Mouse (Mus musculus) neutrophil, adult 5-6 weeks (primary cell): ENCODE data around the gene Cxcl17. TPM values are rescaled to one million over a fixed set of nuclear protein-coding genes. Genes with fewer than 3 reads are reported as not detected.

Experiments
- ATAC-seq: fragments of 151-379, 151-347 bp; 2 replicates; pipeline ENCODE4 v1.8.0; 2017; ENCODE audit warnings: mild to moderate bottlenecking, moderate TSS enrichment; ENCODE audit not compliant: insufficient number of reproducible peaks, poor library complexity, low FRiP score, severe bottlenecking; ENCODE audit errors: extremely low read depth
- total RNA-seq: library from RNA; stranded (forward); fragments of 200-1000 nt; gene quantifications from 2 replicates; pipeline ENCODE4 v1.2.3, GENCODE M21; 2017

The Cxcl17 gene
- total RNA-seq, 1 experiment from 2014 or later: not detected

- peak; percentile 52 for ATAC-seq
Observed at GRCm38 (mm10) chr7:25379551-25380351, 32.9 kb downstream of the Cxcl17 start.

GRCm38 (mm10) chr7:25378181-25379100 lies 34.2 kb downstream of the Cxcl17 start:
- no peak for ATAC-seq

GRCm38 (mm10) chr7:25377100-25377700 lies 35.5 kb downstream of the Cxcl17 start:
- no peak for ATAC-seq

GRCm38 (mm10) chr7:25376556-25376955 lies 36.1 kb downstream of the Cxcl17 start:
- no peak for ATAC-seq

GRCm38 (mm10) chr7:25372441-25372840 lies 40.2 kb downstream of the Cxcl17 start:
- ATAC-seq: no peak

GRCm38 (mm10) chr7:25369058-25369749 lies 43.5 kb downstream of the Cxcl17 start, which contains the start of gene Cnfn:
Cnfn (minus strand) TSS chr7:25369724.
- no peak for ATAC-seq

- no peak for ATAC-seq
Observed at GRCm38 (mm10) chr7:25368333-25368732, 44.4 kb downstream of the Cxcl17 start.

GRCm38 (mm10) chr7:25367632-25368293 lies 44.9 kb downstream of the Cxcl17 start:
- no peak for ATAC-seq

GRCm38 (mm10) chr7:25365937-25366625 lies 46.6 kb downstream of the Cxcl17 start:
- ATAC-seq: no peak

- ATAC-seq: no peak
Observed at GRCm38 (mm10) chr7:25363632-25364031, 49.1 kb downstream of the Cxcl17 start.

GRCm38 (mm10) chr7:25363151-25363550 lies 49.5 kb downstream of the Cxcl17 start:
- no peak for ATAC-seq

GRCm38 (mm10) chr7:25358721-25359206 lies 53.9 kb downstream of the Cxcl17 start:
- ATAC-seq: no peak

Other genes starting within 250 kb of the Cxcl17 start
- gene Pou2f2, start 233.2 kb downstream of the Cxcl17 start, total RNA-seq: 47.4 and 53.1 TPM in 2 replicates
- gene Dedd2, start 192.3 kb downstream of the Cxcl17 start, total RNA-seq: 85.2 and 92.0 TPM in 2 replicates
- gene Zfp526, start 191.5 kb downstream of the Cxcl17 start, total RNA-seq: 9.6 and 10.0 TPM in 2 replicates
- gene Gsk3a, start 175.0 kb downstream of the Cxcl17 start, total RNA-seq: 75.4 and 85.4 TPM in 2 replicates
- gene Erf, start 162.1 kb downstream of the Cxcl17 start, total RNA-seq: 6.4 and 9.7 TPM in 2 replicates
- gene Cic, start 145.2 kb downstream of the Cxcl17 start, total RNA-seq: 143 and 163 TPM in 2 replicates
- 33.6 and 47.8 TPM in 2 replicates for gene Pafah1b3, start 114.9 kb downstream of the Cxcl17 start, total RNA-seq
- not detected in 2 replicates for gene Prr19, start 111.5 kb downstream of the Cxcl17 start, total RNA-seq
- not detected in 2 replicates for gene Tmem145, start 106.8 kb downstream of the Cxcl17 start, total RNA-seq
- 0.23 and 0.37 TPM in 2 replicates for gene Megf8, start 95.7 kb downstream of the Cxcl17 start, total RNA-seq
- not detected in 2 replicates for gene Cnfn, start 43.2 kb downstream of the Cxcl17 start, total RNA-seq
- 26.2 and 29.1 TPM in 2 replicates for gene Lipe, start 14.2 kb downstream of the Cxcl17 start, total RNA-seq
- gene Ceacam1, start 64.7 kb upstream of the Cxcl17 start, total RNA-seq: 74.9 and 85.3 TPM in 2 replicates
- gene Ceacam2, start 127.0 kb upstream of the Cxcl17 start, total RNA-seq: not detected in 2 replicates
- not detected in 2 replicates for gene Erich4, start 203.0 kb upstream of the Cxcl17 start, total RNA-seq
- 129 and 155 TPM in 2 replicates for gene Dmac2, start 206.5 kb upstream of the Cxcl17 start, total RNA-seq
- gene B3gnt8, start 213.8 kb upstream of the Cxcl17 start, total RNA-seq: 31.7 and 33.4 TPM in 2 replicates
- gene Bckdha, start 246.1 kb upstream of the Cxcl17 start, total RNA-seq: 34.4 and 37.0 TPM in 2 replicates
- gene Exosc5, start 246.3 kb upstream of the Cxcl17 start, total RNA-seq: 33.1 and 40.1 TPM in 2 replicates